Mouse (Mus musculus): Measurements from ENCODE around the gene Ttll4.

DNA sequence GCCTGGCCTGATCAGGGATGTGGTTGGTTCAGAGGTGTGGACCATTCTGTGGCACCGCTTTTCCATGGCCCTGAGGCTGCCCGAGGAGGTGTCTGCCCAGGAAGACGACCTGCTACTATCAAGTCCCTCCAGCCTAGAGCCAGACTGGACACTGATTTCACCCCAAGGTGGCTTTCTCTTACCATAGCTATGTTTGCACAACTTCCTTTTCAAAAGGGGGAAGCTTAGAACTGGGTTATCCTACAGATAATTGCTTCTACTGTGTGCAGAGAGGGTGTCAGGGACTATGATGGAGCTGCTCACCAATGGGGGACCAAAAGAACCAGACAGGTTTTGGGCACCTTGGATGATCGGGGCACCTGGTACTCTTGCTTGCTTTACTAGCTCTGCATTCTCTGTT, 28.8 kb upstream of the Ttll4 start:
- no peak for TF ChIP-seq CTCF (IDR thresholded peaks at IDR 0.05; ENCODE audit: low read depth, low read length)
- TF ChIP-seq POLR2A (IDR thresholded peaks at IDR 0.05; ENCODE audit: insufficient read depth, low read length), result no peak
- no peak for TF ChIP-seq EP300 (IDR thresholded peaks at IDR 0.05; ENCODE audit: insufficient read depth, low read depth, low read length)

Data from ES-Bruce4 (cell line).